Mouse (Mus musculus): ENCODE data around the gene Igsf8. TPM values are rescaled to one million over a fixed set of nuclear protein-coding genes. Genes with fewer than 3 reads are reported as not detected.

Gene Igsf8
- total and polyA plus RNA-seq, 2 experiments from 2014 or later: 90.8 to 136 TPM

DNA sequence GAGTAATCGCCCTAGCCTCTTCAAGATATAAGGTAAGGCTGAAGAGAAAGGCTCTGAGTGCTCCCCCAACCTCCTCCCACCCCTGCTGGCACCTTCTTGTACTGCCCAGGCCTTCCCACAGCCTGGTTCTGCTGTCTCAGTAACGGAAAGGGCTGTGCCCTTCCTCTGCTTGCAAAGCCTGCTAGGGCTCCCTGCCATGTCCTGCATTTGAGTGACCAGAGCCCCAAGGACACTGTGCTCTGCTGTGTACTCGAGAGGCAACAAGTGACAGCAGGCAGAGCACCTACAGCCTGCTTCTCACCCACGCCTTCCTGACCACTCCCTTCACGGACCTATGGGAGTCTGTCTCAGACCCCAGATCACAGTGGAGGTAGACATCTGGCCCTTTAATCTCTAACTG, 38.8 kb downstream of the Igsf8 start:
- Histone ChIP-seq H3K9me3 (ENCODE audit: low read length) (no peaks in the 10 kb centered on the region), H3K27me3 (ENCODE audit: insufficient read depth, low read length) (no peaks in the 10 kb centered on the region), H3K27ac (peak overlapping the region; percentile 70), H3K36me3 (ENCODE audit: insufficient read depth, low read length) (no peaks in the 10 kb centered on the region), H3K4me2 (ENCODE audit: low read depth, low read length) (no peak overlapping the region), H3K4me1 (ENCODE audit: insufficient read depth, low read length) (peaks cover 12% of the 10 kb centered on the region), H3K9ac (replicated peaks; ENCODE audit: low read length) (no peak overlapping the region), H3K4me3 (ENCODE audit: low read length) (no peak overlapping the region)
- 60% methylated on average over 5 of the region's 5 CpGs for WGBS
- DNase-seq (ENCODE audit: low spot score) (no peak), ATAC-seq (no peak)
- TF ChIP-seq CTCF (IDR thresholded peaks at IDR 0.05; ENCODE audit: low read depth): peak; percentile 29; the same call in 1 of the 2 replicates

DNA sequence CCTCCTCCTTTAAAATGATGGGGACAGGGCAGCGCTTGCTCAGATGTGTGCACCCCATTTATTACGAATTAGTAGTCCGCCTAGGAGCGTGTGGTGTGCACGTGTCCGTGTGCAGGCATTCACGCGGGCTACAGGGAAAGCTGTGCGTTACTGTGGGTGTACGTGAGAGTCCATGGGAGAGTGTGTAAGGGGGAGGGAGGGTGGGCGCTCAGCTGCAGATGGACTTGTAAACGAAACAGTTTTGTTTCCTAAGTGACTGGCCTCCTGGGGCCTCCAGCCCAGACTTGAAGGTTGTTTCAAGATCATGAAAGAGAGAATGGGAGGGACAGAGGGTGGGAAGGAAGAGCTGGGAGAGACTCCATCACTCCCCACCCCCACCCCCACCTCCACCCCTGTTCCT, 39.7 kb downstream of the Igsf8 start:
- WGBS: 30% methylated on average over 12 of the region's 12 CpGs

DNA sequence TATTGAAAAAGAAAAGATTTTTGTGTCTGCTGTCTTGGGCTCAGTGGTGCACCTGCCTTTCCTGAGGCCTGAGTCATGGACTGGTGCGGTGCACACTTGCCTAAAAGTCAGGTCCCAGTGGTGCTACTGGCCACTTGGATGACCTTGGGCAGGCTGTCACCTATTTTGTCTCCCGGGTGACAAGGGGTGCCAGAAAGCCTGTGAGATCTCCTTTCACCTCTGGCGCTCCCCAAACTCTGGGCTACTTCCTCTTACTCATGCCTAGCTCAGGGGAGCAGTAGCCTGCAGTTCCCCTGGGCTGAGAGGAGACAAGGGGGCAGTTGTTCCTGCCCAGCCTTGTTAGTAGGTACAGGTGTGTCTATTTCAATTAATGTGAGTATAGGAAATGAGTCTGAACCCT, 40.9 kb downstream of the Igsf8 start:
- no peak for TF ChIP-seq CTCF (IDR thresholded peaks at IDR 0.05; ENCODE audit: low read depth)
- Histone ChIP-seq H3K4me3 (ENCODE audit: low read length) (no peak overlapping the region), H3K9ac (replicated peaks; ENCODE audit: low read length) (no peak overlapping the region), H3K27ac (peak overlapping the region; percentile 16; the same call in 1 of the 2 replicates), H3K27me3 (ENCODE audit: insufficient read depth, low read length) (no peaks in the 10 kb centered on the region), H3K9me3 (ENCODE audit: low read length) (no peaks in the 10 kb centered on the region), H3K4me2 (ENCODE audit: low read depth, low read length) (no peak overlapping the region), H3K36me3 (ENCODE audit: insufficient read depth, low read length) (no peaks in the 10 kb centered on the region), H3K4me1 (ENCODE audit: insufficient read depth, low read length) (peaks cover 10% of the 10 kb centered on the region)
- DNase-seq (ENCODE audit: low spot score) (no peak), ATAC-seq (no peak)
- WGBS: 66% methylated on average over 3 of the region's 3 CpGs

More for the DNA sequence above, 39.7 kb downstream of the Igsf8 start:
- peak overlapping the region; percentile 70; the same call in 1 of the 2 replicates for H3K27ac ChIP-seq
- H3K9ac ChIP-seq (replicated peaks; ENCODE audit: low read length): no peak overlapping the region
- ATAC-seq (peak; percentile 57), DNase-seq (ENCODE audit: low spot score) (peak; percentile 56)
- no peak overlapping the region for H3K4me2 ChIP-seq (ENCODE audit: low read depth, low read length)
- no peaks in the 10 kb centered on the region for H3K27me3 ChIP-seq (ENCODE audit: insufficient read depth, low read length)
- no peaks in the 10 kb centered on the region for H3K9me3 ChIP-seq (ENCODE audit: low read length)
- H3K4me1 ChIP-seq (ENCODE audit: insufficient read depth, low read length): peaks cover 10% of the 10 kb centered on the region
- H3K4me3 ChIP-seq (ENCODE audit: low read length): no peak overlapping the region
- TF ChIP-seq CTCF (IDR thresholded peaks at IDR 0.05; ENCODE audit: low read depth): no peak
- H3K36me3 ChIP-seq (ENCODE audit: insufficient read depth, low read length): no peaks in the 10 kb centered on the region

DNA sequence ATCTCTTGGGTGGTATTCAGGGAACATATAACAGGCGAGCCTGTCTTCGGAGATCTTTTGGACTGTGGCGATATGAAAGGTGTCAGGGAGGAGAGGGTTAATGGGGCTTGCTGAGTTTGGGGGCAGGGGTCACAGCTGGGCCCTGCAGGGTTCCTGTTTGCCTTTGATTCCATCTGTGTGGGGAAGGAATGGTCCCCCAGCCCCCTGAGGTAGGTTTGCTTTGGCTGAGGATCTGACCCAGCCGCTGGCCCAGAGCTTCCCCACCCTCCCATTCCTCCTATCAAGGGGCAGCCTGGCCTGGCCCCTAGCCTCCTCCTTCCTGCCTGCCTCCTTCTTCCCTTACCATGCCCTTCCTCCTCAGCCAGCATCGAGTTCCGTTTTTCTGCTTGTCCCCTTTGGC, 41.4 kb downstream of the Igsf8 start:
- ATAC-seq: no peak
- Histone ChIP-seq H3K4me2 (ENCODE audit: low read depth, low read length) (no peak overlapping the region), H3K36me3 (ENCODE audit: insufficient read depth, low read length) (no peaks in the 10 kb centered on the region), H3K4me1 (ENCODE audit: insufficient read depth, low read length) (peaks cover 10% of the 10 kb centered on the region), H3K9me3 (ENCODE audit: low read length) (no peaks in the 10 kb centered on the region), H3K27me3 (ENCODE audit: insufficient read depth, low read length) (no peaks in the 10 kb centered on the region), H3K27ac (peak overlapping the region; percentile 49; the same call in 1 of the 2 replicates), H3K4me3 (ENCODE audit: low read length) (no peak overlapping the region), H3K9ac (replicated peaks; ENCODE audit: low read length) (no peak overlapping the region)
- no peak for TF ChIP-seq CTCF (IDR thresholded peaks at IDR 0.05; ENCODE audit: low read depth)
- WGBS: 19% methylated on average over 6 of the region's 6 CpGs
- DNase-seq (ENCODE audit: low spot score): no peak

DNA sequence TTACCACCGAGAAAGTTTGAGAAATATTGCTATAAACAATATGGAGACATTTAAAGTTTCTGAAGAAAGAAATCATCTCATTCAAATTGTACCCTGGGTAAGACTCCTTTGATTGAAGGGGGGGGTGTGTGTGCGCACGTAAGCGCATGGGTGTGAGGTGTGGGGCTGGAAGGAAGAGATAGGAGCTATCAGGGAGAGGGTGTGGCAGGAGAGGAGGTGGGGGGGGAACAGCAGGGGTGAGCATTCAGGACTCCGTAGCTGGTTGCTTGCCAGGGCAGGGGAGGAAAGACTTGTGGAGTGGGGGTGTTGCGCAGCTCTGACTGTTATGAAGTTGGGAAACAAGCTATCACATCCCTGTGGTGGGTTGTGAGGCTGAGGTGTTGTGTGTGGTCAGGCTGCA, 43.0 kb downstream of the Igsf8 start:
- H3K4me3 ChIP-seq (ENCODE audit: low read length): no peak overlapping the region
- H3K4me1 ChIP-seq (ENCODE audit: insufficient read depth, low read length): peaks cover 9% of the 10 kb centered on the region
- ATAC-seq (no peak), DNase-seq (ENCODE audit: low spot score) (no peak)
- no peaks in the 10 kb centered on the region for H3K9me3 ChIP-seq (ENCODE audit: low read length)
- no peak overlapping the region for H3K9ac ChIP-seq (replicated peaks; ENCODE audit: low read length)
- no peak for TF ChIP-seq CTCF (IDR thresholded peaks at IDR 0.05; ENCODE audit: low read depth)
- H3K27ac ChIP-seq: no peak overlapping the region
- WGBS: 68% methylated on average over 6 of the region's 6 CpGs
- H3K36me3 ChIP-seq (ENCODE audit: insufficient read depth, low read length): no peaks in the 10 kb centered on the region
- no peaks in the 10 kb centered on the region for H3K27me3 ChIP-seq (ENCODE audit: insufficient read depth, low read length)
- H3K4me2 ChIP-seq (ENCODE audit: low read depth, low read length): no peak overlapping the region

DNA sequence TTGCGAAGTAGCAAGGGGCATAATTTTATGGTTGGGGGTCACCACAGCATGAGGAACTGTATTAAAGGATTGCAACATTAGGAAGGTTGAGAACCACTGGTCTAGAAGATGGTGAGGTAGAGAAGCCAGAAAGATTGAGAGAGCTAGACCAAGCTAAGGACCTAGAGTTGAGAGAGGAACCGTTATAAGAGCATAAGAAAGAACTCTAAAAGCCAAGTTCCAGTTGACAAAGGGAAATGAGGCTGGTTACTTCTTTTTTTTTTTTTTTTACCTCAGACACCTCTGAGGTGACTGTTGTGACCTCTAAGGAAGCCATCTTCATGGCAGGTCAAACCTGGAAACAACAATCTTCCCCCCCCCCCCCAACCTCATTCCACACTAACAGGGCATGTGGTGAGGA, 43.7 kb downstream of the Igsf8 start:
- no peak for DNase-seq (ENCODE audit: low spot score)
- H3K27ac ChIP-seq: no peak overlapping the region

DNA sequence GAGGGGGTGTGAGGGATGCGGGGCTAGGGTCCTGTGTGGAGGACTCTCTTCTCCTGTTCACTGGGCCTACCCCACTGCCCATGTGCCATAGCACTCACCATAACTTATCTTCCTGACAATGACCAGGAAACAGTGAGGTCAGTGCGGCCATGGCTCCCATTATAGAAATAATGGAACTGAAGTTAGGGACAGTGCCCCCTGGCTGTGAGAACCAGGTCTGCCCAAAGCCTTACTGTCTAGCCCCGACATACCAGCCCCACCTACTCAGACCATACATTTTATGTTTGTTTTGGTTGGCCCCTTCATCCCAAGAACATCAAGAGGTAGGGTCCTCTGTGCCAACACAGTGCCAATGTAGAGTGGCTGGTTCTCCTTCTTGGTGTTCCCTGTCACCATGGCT, 44.2 kb downstream of the Igsf8 start:
- ATAC-seq: no peak
- Histone ChIP-seq H3K9me3 (ENCODE audit: low read length) (no peaks in the 10 kb centered on the region), H3K4me3 (ENCODE audit: low read length) (no peak overlapping the region), H3K27me3 (ENCODE audit: insufficient read depth, low read length) (no peaks in the 10 kb centered on the region), H3K36me3 (ENCODE audit: insufficient read depth, low read length) (no peaks in the 10 kb centered on the region), H3K4me2 (ENCODE audit: low read depth, low read length) (no peak overlapping the region), H3K27ac (no peak overlapping the region), H3K4me1 (ENCODE audit: insufficient read depth, low read length) (peaks cover 9% of the 10 kb centered on the region), H3K9ac (replicated peaks; ENCODE audit: low read length) (no peak overlapping the region)
- DNase-seq (ENCODE audit: low spot score): no peak
- 76% methylated on average over 3 of the region's 3 CpGs for WGBS
- peak; percentile 34; the same call in 1 of the 2 replicates for TF ChIP-seq CTCF (IDR thresholded peaks at IDR 0.05; ENCODE audit: low read depth)

More for the DNA sequence above, 43.7 kb downstream of the Igsf8 start:
- Histone ChIP-seq H3K27me3 (ENCODE audit: insufficient read depth, low read length) (no peaks in the 10 kb centered on the region), H3K4me1 (ENCODE audit: insufficient read depth, low read length) (peaks cover 9% of the 10 kb centered on the region), H3K36me3 (ENCODE audit: insufficient read depth, low read length) (no peaks in the 10 kb centered on the region), H3K4me2 (ENCODE audit: low read depth, low read length) (no peak overlapping the region), H3K4me3 (ENCODE audit: low read length) (no peak overlapping the region), H3K9ac (replicated peaks; ENCODE audit: low read length) (no peak overlapping the region), H3K9me3 (ENCODE audit: low read length) (no peaks in the 10 kb centered on the region)
- no peak for ATAC-seq
- no peak for TF ChIP-seq CTCF (IDR thresholded peaks at IDR 0.05; ENCODE audit: low read depth)
- 97% methylated on average over 2 of the region's 2 CpGs for WGBS

Measured in hindbrain, postnatal 0 days (tissue).